13 mouse cellular contexts compared by ENCODE assay signal in the genomic region with DNA sequence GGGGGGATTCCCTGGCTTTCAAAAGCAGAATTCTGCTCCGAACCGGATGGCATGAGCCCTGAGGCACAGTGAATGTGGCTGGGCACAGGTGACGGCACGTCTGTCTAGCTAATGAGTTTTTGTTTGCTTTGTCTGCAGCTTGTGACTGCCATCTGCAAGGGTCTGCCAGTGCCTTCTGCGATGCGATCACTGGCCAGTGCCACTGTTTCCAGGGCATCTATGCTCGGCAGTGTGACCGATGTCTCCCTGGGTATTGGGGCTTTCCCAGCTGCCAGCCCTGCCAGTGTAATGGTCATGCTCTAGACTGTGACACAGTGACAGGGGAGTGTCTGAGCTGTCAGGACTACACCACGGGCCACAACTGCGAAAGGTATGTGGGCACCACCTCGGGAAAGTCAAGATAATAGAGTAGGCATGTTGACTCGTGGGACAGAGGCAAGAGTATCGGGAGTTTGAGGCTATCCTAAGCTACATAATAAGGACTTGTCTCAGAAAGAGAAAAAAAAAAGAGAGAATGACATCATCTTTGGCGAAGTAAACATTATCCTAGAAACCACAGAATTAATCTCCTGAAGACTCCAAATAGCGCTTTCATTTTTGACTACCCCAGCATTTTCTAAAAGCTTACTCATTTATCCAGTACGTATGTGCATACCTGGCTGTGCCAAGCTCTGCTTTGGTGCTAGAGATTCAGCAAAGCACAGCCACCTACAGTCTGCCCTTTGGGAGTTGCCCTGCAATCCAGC. TPM values are rescaled to one million over a fixed set of nuclear protein-coding genes. Genes with fewer than 3 reads are reported as not detected.
A peak's percentile ranks its signal among the peaks of the same experiment; 100 is the strongest.
DNase-seq lines count a peak whose midpoint lies in the region; ATAC-seq and TF ChIP-seq lines count a peak whose summit lies in the region.
"Had no signal": no experiment of that assay in that cellular context is flagged by ENCODE, and none has a peak within 500 bp of the region (broad histone marks: within the 10 kb centered on the region; RNA-seq: fewer than 3 reads in every experiment).

No protein-coding gene starts in this region.

- H3K4me3 ChIP-seq in heart, postnatal 0 days (ENCODE audit: low read depth, low read length) = no peak overlapping the region
- no peak overlapping the region for H3K4me3 ChIP-seq in heart, embryonic 12.5 days
- H3K4me3 ChIP-seq in intestine, postnatal 0 days (ENCODE audit: low read depth, low read length) = no peak overlapping the region

- peaks cover 20% of the 10 kb centered on the region; the same call in 1 of the 2 replicates for H3K4me1 ChIP-seq in heart, postnatal 0 days (ENCODE audit: control insufficient read depth, insufficient read depth)
- H3K4me1 ChIP-seq in heart, embryonic 12.5 days (replicated peaks) = peaks cover 40% of the 10 kb centered on the region
- no peaks in the 10 kb centered on the region for H3K4me1 ChIP-seq in intestine, postnatal 0 days (replicated peaks; ENCODE audit: control insufficient read depth, insufficient read depth, low read length)

- H3K4me2 ChIP-seq in heart, postnatal 0 days (ENCODE audit: low read depth, low read length) = no peak overlapping the region
- no peak overlapping the region for H3K4me2 ChIP-seq in heart, embryonic 12.5 days
- H3K4me2 ChIP-seq in intestine, postnatal 0 days (replicated peaks; ENCODE audit: low read depth) = no peak overlapping the region

- TF ChIP-seq CTCF in heart, postnatal 0 days (IDR thresholded peaks at IDR 0.05; ENCODE audit: low read depth) = no peak
- TF ChIP-seq CTCF in intestine, postnatal 0 days (IDR thresholded peaks at IDR 0.05; ENCODE audit: low read depth) = no peak

- peak overlapping the region; percentile 12; the same call in 1 of the 2 replicates for H3K27ac ChIP-seq in heart, postnatal 0 days (ENCODE audit: low read depth)
- no peak overlapping the region for H3K27ac ChIP-seq in heart, embryonic 12.5 days (ENCODE audit: poor library complexity, severe bottlenecking)
- no peak overlapping the region; the same call in 1 of the 2 replicates for H3K27ac ChIP-seq in intestine, postnatal 0 days (ENCODE audit: low read depth, low read length)
- H3K27ac ChIP-seq: liver, embryonic 14.5 days had no signal

- peak; percentile 11 for DNase-seq in cerebellum, adult 9-11 months
- no peak for DNase-seq in cerebellum, adult 11 months
- DNase-seq in heart, postnatal 0 days (ENCODE audit: low spot score) = no peak
- DNase-seq in 3T3-L1 (ENCODE audit: low read depth, low spot score) = peak; percentile 76
- DNase-seq in cerebellum, postnatal 14 days = peak; percentile 35 to 47
- DNase-seq in spleen, postnatal 4 days (ENCODE audit: low spot score in 2 of 2) = no peak
- DNase-seq: B cell, adult 2 months had no signal

- 74% methylated on average over 16 of the region's 16 CpGs for WGBS in heart, postnatal 0 days
- WGBS in heart, embryonic 12.5 days = 76% methylated on average over 16 of the region's 16 CpGs
- WGBS in intestine, postnatal 0 days = 79% methylated on average over 16 of the region's 16 CpGs

- TF ChIP-seq EP300 in heart, postnatal 0 days (IDR thresholded peaks at IDR 0.05; ENCODE audit: low read depth) = no peak

- no peaks in the 10 kb centered on the region for H3K9me3 ChIP-seq in heart, postnatal 0 days (replicated peaks; ENCODE audit: control insufficient read depth, low read length)
- H3K9me3 ChIP-seq in heart, embryonic 12.5 days (replicated peaks) = no peaks in the 10 kb centered on the region
- no peaks in the 10 kb centered on the region for H3K9me3 ChIP-seq in intestine, postnatal 0 days (ENCODE audit: control insufficient read depth)

- peaks cover 99% of the 10 kb centered on the region for H3K36me3 ChIP-seq in heart, postnatal 0 days (replicated peaks; ENCODE audit: control insufficient read depth, insufficient read depth, low read length)
- peaks cover 99% of the 10 kb centered on the region for H3K36me3 ChIP-seq in heart, embryonic 12.5 days
- peaks cover 50% of the 10 kb centered on the region for H3K36me3 ChIP-seq in intestine, postnatal 0 days (ENCODE audit: control insufficient read depth, insufficient read depth)

- H3K9ac ChIP-seq in heart, postnatal 0 days (replicated peaks; ENCODE audit: low read depth, low read length) = no peak overlapping the region
- H3K9ac ChIP-seq in heart, embryonic 12.5 days = no peak overlapping the region
- H3K9ac ChIP-seq in intestine, postnatal 0 days (ENCODE audit: low read depth, low read length) = no peak overlapping the region
- H3K9ac ChIP-seq: liver, embryonic 14.5 days had no signal

- H3K27me3 ChIP-seq in heart, postnatal 0 days (ENCODE audit: control insufficient read depth, insufficient read depth, low read length) = no peaks in the 10 kb centered on the region
- no peaks in the 10 kb centered on the region for H3K27me3 ChIP-seq in heart, embryonic 12.5 days (replicated peaks)
- H3K27me3 ChIP-seq in intestine, postnatal 0 days (replicated peaks; ENCODE audit: control insufficient read depth, insufficient read depth, low read length) = no peaks in the 10 kb centered on the region

- ATAC-seq in heart, postnatal 0 days (ENCODE audit: insufficient read depth, low read depth) = no peak
- ATAC-seq in heart, embryonic 12.5 days (ENCODE audit: insufficient number of reproducible peaks, low FRiP score) = no peak
- ATAC-seq in intestine, postnatal 0 days = no peak; the same call in 1 of the 2 replicates
- ATAC-seq: intestine, embryonic 16.5 days had no signal

RNA-seq across cellular contexts. Expression of gene Lamb1, which starts 37.9 kb away (rescaled TPM):
- 189 TPM in 2 replicates for total RNA-seq in heart, postnatal 0 days (2014; rRNA removed; ENCODE audit: low replicate concordance)
- 53.2 and 60.8 TPM in 2 replicates for polyA plus RNA-seq in heart, postnatal 0 days (2015; fragmentation: Nextera tagmentation; extraction: Ambion mirVana)
- 127 and 132 TPM in 2 replicates for polyA plus RNA-seq in heart, embryonic 12.5 days (2016; fragmentation: Nextera tagmentation; extraction: Ambion mirVana)
- polyA plus RNA-seq in intestine, postnatal 0 days (2015; fragmentation: Nextera tagmentation; extraction: Ambion mirVana) = 25.8 and 27.5 TPM in 2 replicates
- total RNA-seq: granulocyte monocyte progenitor cell, adult 5-6 weeks; MEL had no signal

RNA-seq across cellular contexts. Expression of gene Dld, which starts 48.3 kb away (rescaled TPM):
- 91.6 and 125 TPM in 2 replicates for total RNA-seq in heart, postnatal 0 days (2014; rRNA removed; ENCODE audit: low replicate concordance)
- polyA plus RNA-seq in heart, postnatal 0 days (2015; fragmentation: Nextera tagmentation; extraction: Ambion mirVana) = 372 and 377 TPM in 2 replicates
- polyA plus RNA-seq in heart, embryonic 12.5 days (2016; fragmentation: Nextera tagmentation; extraction: Ambion mirVana) = 235 and 238 TPM in 2 replicates
- 115 and 124 TPM in 2 replicates for polyA plus RNA-seq in intestine, postnatal 0 days (2015; fragmentation: Nextera tagmentation; extraction: Ambion mirVana)

Comparison
In these comparisons a context has a peak if more than half of its experiments do, and no peak if none do; other contexts are left out.
1. DNase-seq: peak in cerebellum, adult 9-11 months (single experiment), 3T3-L1 (single experiment) and cerebellum, postnatal 14 days (2 of 2); none in cerebellum, adult 11 months (single experiment), heart, postnatal 0 days (single experiment) and spleen, postnatal 4 days (0 of 2).